Mouse (Mus musculus): ENCODE measurements around the gene Zfp219. TPM values are rescaled to one million over a fixed set of nuclear protein-coding genes. Genes with fewer than 3 reads are reported as not detected.

The Zfp219 gene
- polyA plus RNA-seq (2015; fragmentation: Nextera tagmentation; extraction: Ambion mirVana) = 12.1 and 12.5 TPM in 2 replicates

DNA sequence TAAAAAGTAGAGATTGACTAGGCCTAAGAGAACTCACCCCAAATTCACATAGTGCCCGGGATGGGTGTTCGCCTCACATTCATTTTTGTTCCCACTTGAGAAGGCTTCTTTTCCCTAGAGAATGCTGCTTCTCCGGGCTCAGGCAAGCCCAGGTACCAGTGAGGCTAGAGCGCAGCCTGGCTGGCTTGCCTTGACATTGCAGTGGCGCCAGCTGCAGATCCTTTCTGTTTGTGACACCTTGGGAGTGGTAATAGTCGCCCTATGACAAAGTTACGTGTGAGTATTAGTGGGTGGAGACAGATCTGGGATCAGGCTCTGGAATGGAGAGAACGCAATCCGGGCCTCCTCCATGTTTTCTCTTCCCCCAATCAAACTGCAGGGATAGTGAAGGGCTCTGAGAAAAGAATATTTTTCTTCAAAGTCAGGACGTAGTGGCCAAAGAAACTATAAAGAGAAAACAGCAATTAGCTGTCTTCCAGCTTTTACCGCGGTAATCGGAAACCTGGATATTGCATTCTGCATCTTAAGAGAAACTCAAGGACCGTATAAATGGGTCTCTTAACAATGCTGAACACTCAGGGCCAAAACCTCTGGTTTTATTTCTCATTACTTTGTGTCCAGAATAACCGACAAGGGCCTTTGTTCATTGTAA, at the start of gene Zfp219:
Zfp219 (minus strand) TSS at position 248 of the 652 bp plus-strand sequence.

DNA sequence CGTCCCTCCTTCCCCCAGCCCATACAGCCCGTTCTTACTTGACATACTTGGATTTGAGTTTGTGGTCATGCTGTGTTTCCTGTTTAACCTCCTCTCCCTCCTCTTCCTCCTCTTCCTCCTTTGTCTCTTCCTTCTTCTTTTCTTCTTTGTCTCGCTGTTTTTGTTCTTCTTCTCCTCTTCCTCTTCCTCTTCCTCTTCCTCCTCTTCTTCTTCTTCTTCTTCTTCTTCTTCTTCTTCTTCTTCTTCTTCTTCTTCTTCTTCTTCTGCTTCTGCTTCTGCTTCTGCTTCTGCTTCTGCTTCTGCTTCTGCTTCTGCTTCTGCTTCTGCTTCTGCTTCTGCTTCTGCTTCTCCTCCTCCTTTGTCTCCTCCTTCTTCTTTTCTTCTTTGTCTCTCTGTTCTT, 21.8 kb upstream of the Zfp219 start, which contains the start of gene Olfr221:
Olfr221 (minus strand) TSS at position 101 of the 400 bp plus-strand sequence.

DNA sequence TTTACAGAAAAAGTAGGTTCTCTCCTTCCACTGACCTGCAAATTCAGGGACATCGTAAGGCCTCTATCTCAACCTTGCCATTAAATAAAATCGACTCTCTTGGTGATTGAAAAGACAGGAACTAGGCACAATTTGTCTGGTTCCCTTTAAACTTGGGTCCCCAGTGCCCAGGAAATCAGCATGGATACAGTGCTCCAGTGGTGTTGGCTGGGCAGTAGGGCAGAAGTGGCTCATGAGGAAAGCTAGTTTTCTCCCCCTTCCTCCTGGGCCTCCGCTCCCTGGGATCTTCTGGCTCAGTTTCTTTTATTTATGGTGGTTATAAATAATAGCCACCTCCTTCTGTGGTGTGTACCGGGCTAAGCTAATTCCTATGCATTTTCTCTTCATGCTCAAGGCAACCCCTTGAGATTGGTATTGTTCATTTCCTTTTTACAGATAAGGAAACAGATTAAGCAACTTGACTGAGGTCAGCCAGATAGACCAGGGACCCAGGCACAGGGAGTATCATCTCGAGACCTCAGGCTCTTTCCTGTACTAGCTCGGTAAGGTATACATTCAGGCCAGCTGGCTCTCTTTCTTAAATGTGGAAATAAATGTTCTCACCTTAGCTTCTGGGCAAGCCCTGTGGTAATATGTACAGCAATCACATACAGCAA, 5.0 kb downstream of the Zfp219 start, which contains the start of gene Tmem253:
Tmem253 (plus strand) TSS at position 214 of the 656 bp plus-strand sequence.

DNA sequence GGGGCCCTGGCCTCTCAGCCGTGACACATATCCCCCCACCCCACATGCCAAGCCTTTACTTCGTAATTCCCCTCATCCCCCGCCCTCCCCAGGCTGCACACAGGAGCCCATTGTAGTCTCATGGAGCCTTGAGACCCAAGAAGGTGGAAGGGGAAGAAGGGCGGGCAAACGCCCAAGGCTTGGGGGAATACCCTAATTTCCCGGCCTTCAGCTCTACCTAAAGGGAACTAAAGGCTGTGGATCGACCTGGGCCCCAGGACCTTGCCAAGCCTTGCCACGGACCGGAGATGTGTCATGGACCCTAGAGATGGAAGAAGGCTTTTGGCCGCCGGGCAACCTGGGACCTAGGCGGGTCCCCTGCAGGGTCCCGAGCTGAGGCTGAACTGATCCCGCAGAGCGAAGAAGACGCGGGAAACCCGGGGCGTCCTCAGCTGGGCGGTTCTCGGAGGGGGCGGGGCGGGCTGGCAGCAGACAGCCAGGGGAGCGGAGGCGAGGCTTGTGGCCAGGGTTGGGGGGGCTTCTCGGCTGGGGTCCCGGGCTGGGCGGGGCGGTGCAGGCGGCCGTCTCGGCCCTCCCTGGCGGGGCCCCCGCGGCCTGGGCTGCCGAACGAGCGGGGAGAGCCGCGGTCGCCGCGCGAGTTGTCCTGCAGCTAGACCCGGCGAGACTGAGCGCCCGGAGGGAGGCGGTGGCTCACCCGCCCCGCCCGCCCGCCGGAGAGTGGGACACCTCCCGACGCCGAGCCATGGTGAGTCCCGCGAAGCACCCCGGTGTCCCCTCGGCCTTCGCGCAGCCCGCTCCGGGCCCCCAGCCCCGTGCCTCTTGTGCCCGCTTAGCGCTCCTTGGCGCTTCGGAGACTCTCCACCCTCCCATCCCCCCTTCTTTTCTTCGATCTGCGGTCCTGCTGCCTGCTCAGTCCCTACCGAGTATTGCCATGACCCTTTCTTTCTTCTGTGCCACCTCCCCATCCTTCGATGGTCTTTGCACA, 36.0 kb downstream of the Zfp219 start, which contains the start of gene Arhgef40:
Arhgef40 (plus strand) TSS at position 473 of the 985 bp plus-strand sequence.

Other genes with a start within 250 kb of the Zfp219 start
- gene Ang4, start 247.1 kb downstream of the Zfp219 start, polyA plus RNA-seq (2015; fragmentation: Nextera tagmentation; extraction: Ambion mirVana) = not detected in 2 replicates
- not detected in 2 replicates for gene AY358078, start 220.7 kb downstream of the Zfp219 start, polyA plus RNA-seq (2015; fragmentation: Nextera tagmentation; extraction: Ambion mirVana)
- gene Ear6, start 167.0 kb downstream of the Zfp219 start, polyA plus RNA-seq (2015; fragmentation: Nextera tagmentation; extraction: Ambion mirVana) = 0.16 and 0.51 TPM in 2 replicates
- 13.1 and 19.9 TPM in 2 replicates for gene Mettl17, start 135.9 kb downstream of the Zfp219 start, polyA plus RNA-seq (2015; fragmentation: Nextera tagmentation; extraction: Ambion mirVana)
- 0.06 and 0.12 TPM in 2 replicates for gene Slc39a2, start 127.8 kb downstream of the Zfp219 start, polyA plus RNA-seq (2015; fragmentation: Nextera tagmentation; extraction: Ambion mirVana)
- 13.6 and 17.2 TPM in 2 replicates for gene Ndrg2, start 106.6 kb downstream of the Zfp219 start, polyA plus RNA-seq (2015; fragmentation: Nextera tagmentation; extraction: Ambion mirVana)
- gene Tppp2, start 102.3 kb downstream of the Zfp219 start, polyA plus RNA-seq (2015; fragmentation: Nextera tagmentation; extraction: Ambion mirVana) = not detected in 2 replicates
- not detected in 2 replicates for gene Rnase13, start 98.0 kb downstream of the Zfp219 start, polyA plus RNA-seq (2015; fragmentation: Nextera tagmentation; extraction: Ambion mirVana)
- gene Arhgef40, start 36.0 kb downstream of the Zfp219 start, polyA plus RNA-seq (2015; fragmentation: Nextera tagmentation; extraction: Ambion mirVana) = 23.0 and 28.9 TPM in 2 replicates
- gene Tmem253, start 5.1 kb downstream of the Zfp219 start, polyA plus RNA-seq (2015; fragmentation: Nextera tagmentation; extraction: Ambion mirVana) = 0.63 and 0.85 TPM in 2 replicates
- not detected in 2 replicates for gene Olfr221, start 21.7 kb upstream of the Zfp219 start, polyA plus RNA-seq (2015; fragmentation: Nextera tagmentation; extraction: Ambion mirVana)
- gene Hnrnpc, start 83.3 kb upstream of the Zfp219 start, polyA plus RNA-seq (2015; fragmentation: Nextera tagmentation; extraction: Ambion mirVana) = 248 and 264 TPM in 2 replicates
- 74.6 and 76.8 TPM in 2 replicates for gene Rpgrip1, start 90.0 kb upstream of the Zfp219 start, polyA plus RNA-seq (2015; fragmentation: Nextera tagmentation; extraction: Ambion mirVana)
- gene Supt16, start 176.7 kb upstream of the Zfp219 start, polyA plus RNA-seq (2015; fragmentation: Nextera tagmentation; extraction: Ambion mirVana) = 45.3 and 48.2 TPM in 2 replicates
- gene Chd8, start 237.0 kb upstream of the Zfp219 start, polyA plus RNA-seq (2015; fragmentation: Nextera tagmentation; extraction: Ambion mirVana) = 20.6 and 24.0 TPM in 2 replicates